Mouse (Mus musculus): ENCODE results near the gene Rufy3. TPM values are rescaled to one million over a fixed set of nuclear protein-coding genes. Genes with fewer than 3 reads are reported as not detected.

The Rufy3 gene
- total RNA-seq, 2 experiments from 2014 or later, result 181 TPM

DNA sequence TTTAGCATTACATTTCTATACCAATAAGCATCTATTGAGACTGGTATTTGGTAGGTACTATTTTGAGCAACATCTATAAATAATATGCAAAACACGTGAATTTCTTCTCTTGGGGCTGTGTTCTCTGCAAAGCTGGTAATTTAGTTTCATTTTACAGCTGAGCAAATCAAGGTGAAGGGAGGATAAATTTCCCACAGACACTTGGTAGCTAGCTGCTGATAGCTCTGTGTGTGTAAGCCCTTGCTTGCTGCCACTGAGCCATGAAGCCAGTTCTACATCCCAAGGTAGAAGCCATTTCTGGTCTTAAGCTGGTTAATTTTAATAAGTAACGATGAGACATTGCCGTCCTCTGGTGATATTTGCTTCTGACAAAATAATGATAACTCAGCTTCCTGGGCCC lies 10.0 kb downstream of the Rufy3 start:
- no peak for DNase-seq (ENCODE audit: low spot score in 2 of 2)

DNA sequence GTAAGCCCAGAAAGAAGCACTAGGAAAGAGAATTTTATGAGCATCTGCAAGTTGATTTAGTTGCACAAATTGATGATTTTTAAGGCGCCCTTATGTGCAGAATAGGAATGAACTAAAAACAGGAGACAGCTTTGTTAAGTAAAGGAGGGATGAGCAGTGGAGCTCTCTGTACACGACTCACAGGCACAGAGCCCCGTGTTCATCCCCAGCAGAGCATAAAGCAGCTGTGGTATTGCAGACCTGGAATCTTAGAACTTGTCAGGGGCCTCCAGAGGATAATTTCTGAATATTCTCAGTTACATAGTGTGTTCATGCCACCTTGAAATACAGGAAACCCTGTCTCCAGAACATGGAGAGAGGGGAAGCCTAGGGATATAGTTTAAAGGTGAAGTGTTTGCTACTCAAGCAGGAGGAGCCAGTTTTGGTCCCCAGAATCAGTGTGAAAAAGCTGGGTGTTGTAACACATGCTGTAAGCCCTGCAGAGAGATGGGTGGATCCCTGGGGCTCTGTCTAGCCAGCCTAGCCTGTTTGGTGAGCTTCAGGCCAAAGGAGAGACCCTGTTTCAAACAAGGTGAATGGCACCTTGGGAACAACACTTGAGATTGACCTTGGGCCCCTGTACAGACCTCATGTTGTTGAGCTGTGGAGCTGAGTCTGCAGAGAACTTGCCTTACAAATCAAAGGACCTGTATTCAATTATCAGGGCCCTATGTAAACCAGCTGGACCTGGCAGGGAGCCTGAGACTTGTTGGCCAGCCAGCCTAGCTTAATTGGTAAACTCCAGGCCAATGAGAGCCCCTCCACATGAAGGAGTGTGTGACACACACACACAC lies 10.9 kb downstream of the Rufy3 start:
- no peak for DNase-seq (ENCODE audit: low spot score in 2 of 2)

GRCm38 (mm10) chr5:88580681-88581080 lies 15.8 kb downstream of the Rufy3 start:
- no peak for DNase-seq (ENCODE audit: low spot score in 2 of 2)

- DNase-seq (ENCODE audit: low spot score in 2 of 2), result no peak
Observed at GRCm38 (mm10) chr5:88581343-88581742, 16.5 kb downstream of the Rufy3 start.

DNA sequence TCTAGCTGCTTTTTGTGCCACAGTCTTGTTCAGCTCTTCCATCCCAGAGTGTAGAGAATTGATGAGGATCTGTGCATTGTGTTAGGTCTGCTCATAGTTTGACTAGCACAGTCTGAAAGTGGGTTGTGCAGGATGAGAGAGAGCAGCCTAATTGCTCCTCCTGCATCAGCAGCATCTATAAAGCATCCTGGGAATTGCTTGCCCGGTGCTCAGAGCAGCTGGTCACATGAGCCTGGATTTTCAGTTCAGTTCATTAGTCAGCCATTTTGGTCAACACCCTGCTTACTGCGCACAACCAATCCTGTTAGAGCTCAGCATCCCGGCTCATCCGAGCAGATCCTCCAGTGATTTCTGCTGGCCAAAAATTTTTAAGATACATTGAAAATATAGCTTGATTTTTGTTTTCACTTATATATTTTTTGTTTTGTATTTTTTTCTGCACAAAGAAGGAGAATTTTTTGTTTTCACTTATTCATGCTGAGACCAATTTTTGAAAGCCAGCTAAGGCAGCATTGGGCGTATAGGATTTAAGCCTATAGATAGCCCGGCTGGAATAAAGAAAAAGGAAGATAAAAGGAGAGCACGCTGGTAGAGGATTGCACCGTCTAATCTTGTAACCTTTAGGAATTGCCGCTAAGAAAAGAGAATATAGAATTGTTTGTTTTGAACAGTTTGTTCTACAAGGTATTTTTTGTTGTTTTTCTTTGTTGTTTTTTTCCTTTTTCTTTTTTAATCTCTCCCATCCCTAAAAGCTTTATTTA lies 18.6 kb downstream of the Rufy3 start:
- DNase-seq (ENCODE audit: low spot score in 2 of 2), result peak; percentile 76 to 90

DNA sequence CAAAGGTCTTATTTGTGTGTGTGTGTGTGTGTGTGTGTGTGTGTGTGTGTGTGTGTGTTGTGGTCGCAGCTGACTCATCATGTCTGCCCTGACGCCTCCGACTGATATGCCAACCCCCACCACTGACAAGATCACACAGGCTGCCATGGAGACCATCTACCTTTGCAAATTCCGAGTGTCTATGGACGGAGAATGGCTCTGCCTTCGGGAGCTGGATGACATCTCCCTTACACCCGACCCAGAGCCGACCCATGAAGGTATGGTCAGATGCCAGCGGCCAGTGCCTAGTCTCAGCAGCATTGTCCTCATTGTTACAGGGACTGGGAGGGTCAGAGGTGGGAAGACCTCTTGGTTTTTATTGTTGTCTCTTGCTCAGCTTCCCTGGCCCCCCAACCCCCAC lies 19.2 kb downstream of the Rufy3 start:
- peak; percentile 27 to 31 for DNase-seq (ENCODE audit: low spot score in 2 of 2)

DNA sequence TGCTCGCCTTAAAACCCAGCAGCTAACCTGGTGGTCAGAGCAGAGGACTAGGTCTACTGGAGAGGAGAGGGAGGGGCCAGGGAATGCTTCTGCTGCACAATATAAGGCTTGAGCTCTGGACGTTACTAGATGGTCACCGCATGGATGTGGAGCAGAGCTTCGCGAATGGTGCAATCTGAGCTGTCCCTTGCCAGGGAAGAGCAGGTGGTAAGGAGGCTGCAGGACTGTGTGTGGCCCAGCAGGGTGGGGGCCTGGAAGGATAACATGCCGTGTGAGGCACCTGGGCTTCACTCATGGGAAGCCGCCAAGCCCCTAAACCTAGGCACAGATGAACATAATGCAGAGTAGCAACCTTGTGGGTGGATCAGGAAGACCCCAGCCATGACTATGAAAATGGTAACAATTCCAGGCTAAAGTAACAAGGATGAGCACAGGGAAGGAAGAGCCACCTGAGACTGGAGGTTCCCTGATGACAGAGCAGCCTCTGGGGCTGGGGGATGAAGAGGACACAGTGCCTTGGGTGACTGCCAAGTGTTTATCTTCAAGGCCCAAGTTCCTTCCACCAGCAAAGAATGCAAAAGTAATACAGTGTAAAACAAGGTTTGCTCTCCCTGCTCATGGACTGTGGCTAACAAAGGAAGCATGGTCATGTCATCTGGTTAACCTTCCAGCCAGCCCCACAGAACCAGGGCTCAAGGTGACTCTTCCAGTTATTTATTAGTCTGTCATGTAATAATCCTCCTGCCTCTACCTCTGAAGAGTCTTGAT lies 21.8 kb downstream of the Rufy3 start:
- no peak for DNase-seq (ENCODE audit: low spot score in 2 of 2)

DNA sequence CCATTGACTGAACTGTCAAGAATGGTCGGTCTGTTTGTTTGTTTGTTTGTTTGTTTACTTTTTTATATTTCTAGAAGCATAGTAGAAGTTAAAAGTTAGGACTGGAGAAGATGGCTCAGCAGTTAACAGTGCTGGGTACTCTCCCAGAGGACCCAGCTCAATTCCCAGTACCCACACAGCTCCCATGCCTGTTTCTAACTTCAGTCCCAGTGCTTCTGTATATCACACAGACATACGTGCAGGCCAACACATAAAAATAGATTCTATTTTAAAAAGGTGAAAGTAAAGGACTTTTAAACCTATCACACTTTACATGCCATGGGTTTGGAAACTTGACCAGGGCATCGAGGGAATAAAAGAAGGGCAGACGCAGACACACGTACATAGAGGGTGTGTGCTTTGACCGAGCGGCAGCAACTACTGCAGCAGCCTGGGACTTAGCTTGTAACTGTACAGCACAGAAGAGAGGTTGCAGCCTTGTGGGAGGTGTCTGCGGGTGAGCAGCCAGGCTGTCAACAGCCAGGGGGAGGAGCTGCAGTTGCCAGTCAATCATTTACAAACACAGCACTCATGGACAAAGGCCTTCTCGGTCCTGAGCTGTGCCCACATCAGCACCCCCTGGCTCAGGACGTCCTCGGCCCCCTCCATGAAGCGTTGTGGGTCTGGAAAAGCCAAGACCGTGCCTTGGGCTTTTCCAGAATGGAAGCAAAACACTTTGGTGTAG lies 22.5 kb downstream of the Rufy3 start:
- no peak for DNase-seq (ENCODE audit: low spot score in 2 of 2)

DNA sequence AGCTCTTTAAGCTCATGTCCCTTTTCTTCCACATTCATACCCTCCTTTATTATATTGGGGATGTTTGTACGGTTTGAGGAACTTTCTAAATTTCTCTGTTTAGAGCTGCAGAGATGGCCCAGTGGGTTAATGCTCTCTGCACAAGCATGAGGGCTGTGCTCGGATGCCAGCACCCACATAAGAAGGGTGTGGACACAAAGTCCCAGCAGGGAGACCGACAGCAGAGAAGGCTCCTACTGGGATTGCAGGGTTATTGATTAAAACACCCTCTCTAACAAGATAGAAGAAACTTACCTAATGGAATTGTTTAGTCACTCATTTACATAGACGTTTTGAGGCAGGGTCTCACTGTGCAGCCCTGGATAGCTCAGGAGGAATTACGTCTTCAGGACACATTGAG lies 23.6 kb downstream of the Rufy3 start:
- no peak for DNase-seq (ENCODE audit: low spot score in 2 of 2)

DNA sequence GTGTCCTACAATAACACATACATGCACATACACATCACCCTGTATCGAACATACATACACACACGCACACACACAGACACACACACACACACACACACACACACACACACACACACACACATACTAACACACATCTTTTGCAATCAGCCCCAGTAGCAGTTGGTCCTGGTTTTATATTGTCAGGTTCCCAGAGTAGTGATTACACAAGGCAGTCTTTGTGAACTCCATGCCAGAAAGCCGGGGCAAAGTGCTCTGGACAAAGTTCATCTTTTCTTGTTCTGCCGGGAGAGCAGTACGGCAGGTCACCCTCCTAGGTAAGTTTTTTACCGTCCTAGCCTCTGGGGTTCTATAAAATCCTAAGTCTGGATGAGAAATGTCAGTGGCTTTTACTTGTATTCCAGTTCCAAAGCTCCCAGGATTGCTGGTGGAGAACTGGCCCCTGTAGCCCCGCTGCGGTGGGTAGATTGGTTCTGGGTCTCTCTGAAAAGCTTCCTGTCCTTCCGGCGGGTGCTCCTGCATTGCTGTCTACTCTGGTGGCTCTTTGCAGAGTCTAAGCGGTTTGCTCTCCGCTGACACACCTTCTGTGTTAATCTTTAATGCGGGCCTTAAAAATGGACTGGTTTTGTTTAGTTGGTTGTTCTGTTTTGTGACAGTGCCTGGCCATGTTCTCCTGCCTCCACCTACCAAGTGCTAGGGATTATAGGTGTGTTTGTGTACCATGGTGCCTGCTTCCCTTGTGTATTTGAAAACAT lies 28.8 kb downstream of the Rufy3 start:
- DNase-seq (ENCODE audit: low spot score in 2 of 2), result no peak

GRCm38 (mm10) chr5:88594173-88594569 lies 29.3 kb downstream of the Rufy3 start:
- DNase-seq (ENCODE audit: low spot score in 2 of 2), result no peak

GRCm38 (mm10) chr5:88595537-88596455 lies 31.0 kb downstream of the Rufy3 start:
- DNase-seq (ENCODE audit: low spot score in 2 of 2), result no peak

DNA sequence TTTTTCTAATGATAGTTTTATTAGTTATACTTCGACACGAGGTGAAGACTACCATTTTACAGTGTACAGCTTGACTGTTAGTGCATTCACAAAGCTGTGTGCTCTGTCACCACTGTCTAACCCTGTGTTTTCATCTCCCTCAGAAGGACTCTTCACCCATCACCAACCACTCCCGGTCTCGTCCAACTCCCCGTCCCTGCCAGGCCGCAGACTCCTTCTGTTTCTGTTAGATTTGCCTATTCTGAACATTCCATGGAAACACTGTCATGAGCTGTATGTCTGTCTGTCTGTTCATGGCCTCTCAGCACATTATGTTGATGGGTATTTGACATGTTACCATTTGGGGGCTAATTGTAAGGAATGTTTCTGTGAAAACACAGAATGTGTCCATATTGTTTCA lies 34.1 kb downstream of the Rufy3 start:
- DNase-seq (ENCODE audit: low spot score in 2 of 2), result no peak

DNA sequence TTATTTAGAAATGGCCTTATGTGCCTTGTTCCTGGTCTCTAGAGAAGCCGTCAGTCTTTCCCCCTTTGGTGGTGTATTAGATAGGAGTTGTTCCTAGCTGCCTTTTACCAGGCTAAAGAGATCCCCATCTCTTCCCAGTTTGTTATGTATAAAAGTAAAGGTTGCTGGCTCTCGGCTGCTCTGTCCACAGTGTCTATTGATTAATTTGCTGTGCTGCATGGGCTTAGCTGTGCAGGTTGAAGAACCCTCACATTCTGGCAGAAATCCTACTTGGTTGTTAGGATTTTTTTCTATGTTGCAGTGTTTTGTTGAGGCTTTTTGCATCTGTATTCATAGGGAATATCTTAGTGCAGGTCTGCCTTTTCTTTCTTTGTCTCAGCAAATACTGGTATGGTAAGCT lies 37.2 kb downstream of the Rufy3 start:
- no peak for DNase-seq (ENCODE audit: low spot score in 2 of 2)

- DNase-seq (ENCODE audit: low spot score in 2 of 2), result no peak
Observed at GRCm38 (mm10) chr5:88602713-88603112, 37.9 kb downstream of the Rufy3 start.

GRCm38 (mm10) chr5:88604046-88604445 lies 39.2 kb downstream of the Rufy3 start:
- no peak for DNase-seq (ENCODE audit: low spot score in 2 of 2)

- DNase-seq (ENCODE audit: low spot score in 2 of 2), result no peak
Observed at GRCm38 (mm10) chr5:88604641-88605358, 40.0 kb downstream of the Rufy3 start.

GRCm38 (mm10) chr5:88614129-88614528 lies 49.3 kb downstream of the Rufy3 start:
- DNase-seq (ENCODE audit: low spot score in 2 of 2), result peak; percentile 45 to 51

DNA sequence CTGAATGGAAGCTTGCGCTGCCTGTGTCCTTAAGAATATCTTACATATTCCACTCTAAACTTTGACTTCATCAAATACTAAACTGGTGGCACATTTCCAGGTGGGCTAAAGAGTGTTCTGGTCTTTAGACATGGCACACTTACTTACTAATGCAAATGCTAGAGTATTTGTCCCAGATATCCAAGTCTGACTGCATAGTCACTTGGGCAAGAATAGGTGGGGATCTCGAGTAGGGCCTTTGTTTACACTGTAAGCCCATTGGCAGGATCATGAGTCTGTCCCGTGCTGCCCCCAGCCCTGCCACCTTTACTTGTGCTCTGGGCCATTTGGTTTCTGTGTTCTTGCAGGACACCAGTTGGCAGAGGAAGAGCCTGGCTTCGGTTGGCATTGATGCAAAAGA lies 52.1 kb downstream of the Rufy3 start:
- DNase-seq (ENCODE audit: low spot score in 2 of 2), result no peak
